8 mouse cellular contexts compared by ENCODE assay signal in genomic region chr12:16533331-16533828, GRCm38 (mm10).
DNase-seq lines count a peak whose midpoint lies in the region; ATAC-seq and TF ChIP-seq lines count a peak whose summit lies in the region.

No protein-coding gene starts in this region.

- H3K9me3 ChIP-seq in midbrain, embryonic 16.5 days (replicated peaks; ENCODE audit: control insufficient read depth, low read length, poor library complexity, severe bottlenecking), result no peaks in the 10 kb centered on the region

- H3K36me3 ChIP-seq in midbrain, embryonic 16.5 days (ENCODE audit: control insufficient read depth, insufficient read depth, low read length), result peaks cover 11% of the 10 kb centered on the region
- peaks cover 2% of the 10 kb centered on the region for H3K36me3 ChIP-seq in spleen, adult 2 months (ENCODE audit: control insufficient read depth, insufficient read depth, low read length)

- H3K9ac ChIP-seq in midbrain, embryonic 16.5 days (ENCODE audit: low read depth, low read length), result peak overlapping the region; percentile 54

- no peak for TF ChIP-seq POLR2A in spleen, adult 2 months (IDR thresholded peaks at IDR 0.05; ENCODE audit: low read depth, low read length)

- peak; percentile 70; the same call in 1 of the 2 replicates for TF ChIP-seq CTCF in spleen, adult 2 months (IDR thresholded peaks at IDR 0.05; ENCODE audit: extremely low read depth, insufficient read depth, insufficient read length, insufficient replicate concordance)

- H3K4me3 ChIP-seq in midbrain, embryonic 16.5 days (ENCODE audit: low read depth, low read length), result no peak overlapping the region
- no peak overlapping the region for H3K4me3 ChIP-seq in spleen, adult 2 months (ENCODE audit: extremely low read depth, insufficient read depth, insufficient read length)

- no peaks in the 10 kb centered on the region for H3K27me3 ChIP-seq in midbrain, embryonic 16.5 days (ENCODE audit: control insufficient read depth, insufficient read depth, low read depth, low read length)
- no peaks in the 10 kb centered on the region for H3K27me3 ChIP-seq in spleen, adult 2 months (ENCODE audit: control insufficient read depth, insufficient read depth, low read length)

- peaks cover 8% of the 10 kb centered on the region; the same call in 1 of the 2 replicates for H3K4me1 ChIP-seq in midbrain, embryonic 16.5 days (ENCODE audit: control insufficient read depth, insufficient read depth, low read length)
- peaks cover 17% of the 10 kb centered on the region; the same call in 1 of the 2 replicates for H3K4me1 ChIP-seq in spleen, adult 2 months (ENCODE audit: control insufficient read depth, insufficient read depth, insufficient read length)

- WGBS in midbrain, embryonic 16.5 days, result 12% methylated on average over 4 of the region's 4 CpGs
- 33% methylated on average over 4 of the region's 4 CpGs for WGBS in spleen, adult 2 months

- peak; percentile 55 for DNase-seq in adrenal gland, adult 8-10 months
- peak; percentile 93 for DNase-seq in embryo, embryonic 10.5 days (ENCODE audit: low spot score)
- DNase-seq in gastrocnemius, postnatal 36 days, result peak; percentile 73 to 78
- DNase-seq in kidney, adult 11 months, result peak; percentile 58
- peak; percentile 74 to 85 for DNase-seq in left cerebral cortex, postnatal 36 days (ENCODE audit: low spot score in 2 of 2)
- peak; percentile 29 to 84 for DNase-seq in spleen, adult 2 months (ENCODE audit: low read depth in 1 of 2, low spot score in 2 of 2)

- peak; percentile 86 for ATAC-seq in midbrain, embryonic 16.5 days
- ATAC-seq in inflammation-experienced regulatory T-cells, adult 6 months, result no peak

- intact Hi-C loops in gastrocnemius, postnatal 36 days (cut with DNase I), result loop anchor here (5.0 kb wide), 2 partner anchors 926 to 996 kb away; no protein-coding TSS in a partner anchor
- intact Hi-C loops in left cerebral cortex, postnatal 36 days (cut with DNase I), result loop anchor here (1.0 to 10.0 kb wide), 3 partner anchors 717 to 997 kb away; partner anchors contain the start of gene Trib2

- H3K27ac ChIP-seq in midbrain, embryonic 16.5 days (ENCODE audit: low read length), result peak overlapping the region; percentile 67
- no peak overlapping the region for H3K27ac ChIP-seq in spleen, adult 2 months (ENCODE audit: insufficient read depth, low read length)

- H3K4me2 ChIP-seq in midbrain, embryonic 16.5 days (ENCODE audit: low read length), result peak overlapping the region; percentile 18
